Mouse (Mus musculus): ENCODE results near the gene Hmx3. TPM values are rescaled to one million over a fixed set of nuclear protein-coding genes. Genes with fewer than 3 reads are reported as not detected.

The Hmx3 gene
- polyA plus RNA-seq, 1 experiment, result 0.36 TPM

- Histone ChIP-seq H3K79me2 (ENCODE audit: control insufficient read depth, insufficient read depth) (peaks cover 13% of the 10 kb centered on the region), H3K36me3 (ENCODE audit: control insufficient read depth, insufficient read depth) (no peaks in the 10 kb centered on the region), H3K4me3 (no peak overlapping the region), H3K4me2 (ENCODE audit: low read depth) (no peak overlapping the region), H3K27me3 (ENCODE audit: control insufficient read depth, insufficient read depth, insufficient read length) (peaks cover 41% of the 10 kb centered on the region), H3ac (ENCODE audit: control insufficient read depth, insufficient read length) (no peak overlapping the region)
- TF ChIP-seq SRF (IDR thresholded peaks at IDR 0.05; ENCODE audit: control insufficient read depth, insufficient read length, low read depth) (no peak), TCF3 (IDR thresholded peaks at IDR 0.05; ENCODE audit: insufficient read length, low read depth) (no peak), POLR2A (IDR thresholded peaks at IDR 0.05; ENCODE audit: insufficient read length, low read depth) (no peak), POLR2AphosphoS2 (IDR thresholded peaks at IDR 0.05; ENCODE audit: insufficient read length, low read depth) (no peak), MYOD1 (IDR thresholded peaks at IDR 0.05; ENCODE audit: control insufficient read depth in 1 of 3, insufficient read length in 2 of 3, low read depth in 2 of 3) (no peak)
These were observed 14.0 kb downstream of the Hmx3 start for GRCm38 (mm10) chr7:131556541-131557271.

- H3K79me2 ChIP-seq (ENCODE audit: control insufficient read depth, insufficient read depth), result peaks cover 24% of the 10 kb centered on the region
- H3K4me3 ChIP-seq, result no peak overlapping the region
- peaks cover 31% of the 10 kb centered on the region for H3K27me3 ChIP-seq (ENCODE audit: control insufficient read depth, insufficient read depth, insufficient read length)
- TF ChIP-seq MYOG (IDR thresholded peaks at IDR 0.05; ENCODE audit: control insufficient read depth in 1 of 3, insufficient read depth in 1 of 3, insufficient read length in 2 of 3, low read depth in 2 of 3) (no peak), REST (IDR thresholded peaks at IDR 0.05; ENCODE audit: insufficient read depth, insufficient read length) (no peak), USF1 (IDR thresholded peaks at IDR 0.05; ENCODE audit: low read depth) (no peak), CEBPB (IDR thresholded peaks at IDR 0.05; ENCODE audit: insufficient read depth, poor library complexity, severe bottlenecking) (no peak), E2F4 (IDR thresholded peaks at IDR 0.05; ENCODE audit: insufficient read depth) (no peak), POLR2A (IDR thresholded peaks at IDR 0.05; ENCODE audit: insufficient read length, low read depth) (no peak)
- peaks cover 9% of the 10 kb centered on the region for H3K36me3 ChIP-seq (ENCODE audit: control insufficient read depth, insufficient read depth)
- H3ac ChIP-seq (ENCODE audit: control insufficient read depth, insufficient read length), result no peak overlapping the region
- no peak overlapping the region for H3K4me2 ChIP-seq (ENCODE audit: low read depth)
These were observed 15.1 kb downstream of the Hmx3 start for GRCm38 (mm10) chr7:131557751-131558150.

GRCm38 (mm10) chr7:131559986-131560696, 17.5 kb downstream of the Hmx3 start, which contains the start of gene Bub3:
Gene Bub3 (plus strand): TSS chr7:131560222.
- Histone ChIP-seq H3K36me3 (ENCODE audit: control insufficient read depth, insufficient read depth) (peaks cover 31% of the 10 kb centered on the region), H3ac (ENCODE audit: control insufficient read depth, insufficient read length) (peak within 1 kb of the TSS; percentile 93), H3K79me2 (ENCODE audit: control insufficient read depth, insufficient read depth) (peaks cover 48% of the 10 kb centered on the region), H3K27me3 (ENCODE audit: control insufficient read depth, insufficient read depth, insufficient read length) (peaks cover 13% of the 10 kb centered on the region), H3K4me3 (peak within 1 kb of the TSS; percentile 58), H3K4me2 (ENCODE audit: low read depth) (peak within 1 kb of the TSS; percentile 68)
- TF ChIP-seq MYOG (IDR thresholded peaks at IDR 0.05; ENCODE audit: control insufficient read depth in 1 of 3, insufficient read depth in 1 of 3, insufficient read length in 2 of 3, low read depth in 2 of 3), result no peak
- TF ChIP-seq MAX (IDR thresholded peaks at IDR 0.05; ENCODE audit: low read depth), result no peak
- TF ChIP-seq SRF (IDR thresholded peaks at IDR 0.05; ENCODE audit: control insufficient read depth, insufficient read length, low read depth), result no peak
- TF ChIP-seq CEBPB (IDR thresholded peaks at IDR 0.05; ENCODE audit: insufficient read depth, poor library complexity, severe bottlenecking), result no peak
- TF ChIP-seq USF1 (IDR thresholded peaks at IDR 0.05; ENCODE audit: low read depth), result no peak
- peak; percentile 14 for TF ChIP-seq E2F4 (IDR thresholded peaks at IDR 0.05; ENCODE audit: insufficient read depth)
- TF ChIP-seq REST (IDR thresholded peaks at IDR 0.05; ENCODE audit: insufficient read depth, insufficient read length), result no peak
- TF ChIP-seq MYOD1 (IDR thresholded peaks at IDR 0.05; ENCODE audit: control insufficient read depth in 1 of 3, insufficient read length in 2 of 3, low read depth in 2 of 3), result no peak
- TF ChIP-seq POLR2A (IDR thresholded peaks at IDR 0.05; ENCODE audit: insufficient read length, low read depth), result peak; percentile 91
- TF ChIP-seq TCF12 (IDR thresholded peaks at IDR 0.05; ENCODE audit: insufficient read depth, poor library complexity, severe bottlenecking), result no peak
- TF ChIP-seq POLR2AphosphoS2 (IDR thresholded peaks at IDR 0.05; ENCODE audit: insufficient read length, low read depth), result peak; percentile 88

- Histone ChIP-seq H3K27me3 (ENCODE audit: control insufficient read depth, insufficient read depth, insufficient read length) (peaks cover 8% of the 10 kb centered on the region), H3K4me2 (ENCODE audit: low read depth) (peak overlapping the region; percentile 68), H3K4me3 (peak overlapping the region; percentile 58), H3K79me2 (ENCODE audit: control insufficient read depth, insufficient read depth) (peaks cover 51% of the 10 kb centered on the region), H3K36me3 (ENCODE audit: control insufficient read depth, insufficient read depth) (peaks cover 36% of the 10 kb centered on the region), H3ac (ENCODE audit: control insufficient read depth, insufficient read length) (peak overlapping the region; percentile 93)
- TF ChIP-seq SRF (IDR thresholded peaks at IDR 0.05; ENCODE audit: control insufficient read depth, insufficient read length, low read depth) (no peak), TCF3 (IDR thresholded peaks at IDR 0.05; ENCODE audit: insufficient read length, low read depth) (no peak), CEBPB (IDR thresholded peaks at IDR 0.05; ENCODE audit: insufficient read depth, poor library complexity, severe bottlenecking) (no peak), POLR2AphosphoS2 (IDR thresholded peaks at IDR 0.05; ENCODE audit: insufficient read length, low read depth) (no peak), TCF12 (IDR thresholded peaks at IDR 0.05; ENCODE audit: insufficient read depth, poor library complexity, severe bottlenecking) (no peak), POLR2A (IDR thresholded peaks at IDR 0.05; ENCODE audit: insufficient read length, low read depth) (no peak), USF1 (IDR thresholded peaks at IDR 0.05; ENCODE audit: low read depth) (no peak), MYOD1 (IDR thresholded peaks at IDR 0.05; ENCODE audit: control insufficient read depth in 1 of 3, insufficient read length in 2 of 3, low read depth in 2 of 3) (no peak), MAX (IDR thresholded peaks at IDR 0.05; ENCODE audit: low read depth) (no peak), REST (IDR thresholded peaks at IDR 0.05; ENCODE audit: insufficient read depth, insufficient read length) (no peak), MYOG (IDR thresholded peaks at IDR 0.05; ENCODE audit: control insufficient read depth in 1 of 3, insufficient read depth in 1 of 3, insufficient read length in 2 of 3, low read depth in 2 of 3) (no peak), E2F4 (IDR thresholded peaks at IDR 0.05; ENCODE audit: insufficient read depth) (no peak)
These were observed 18.0 kb downstream of the Hmx3 start for GRCm38 (mm10) chr7:131560697-131561042.

Data from myocyte (in vitro differentiated cells).